Mouse (Mus musculus) adrenal gland, adult 18-20 months (tissue): ENCODE data around the gene Parva. TPM values are rescaled to one million over a fixed set of nuclear protein-coding genes. Genes with fewer than 3 reads are reported as not detected.
A peak's percentile ranks its signal among the peaks of the same experiment; 100 is the strongest.

Source experiments
- DNase-seq, 2 experiments: peaks; one replicate each; pipeline ENCODE4 v3.0.0; 2021 to 2022; ENCODE audit warnings: low spot score in 2 of 2
- total RNA-seq, 2 experiments: library from RNA; stranded (reverse); gene quantifications; 1 replicate in 1 of 2; 2 replicates in 1 of 2; pipeline ENCODE4 v1.2.3; 2021

Gene Parva
- total RNA-seq, 2 experiments from 2014 or later: 81.0 to 83.7 TPM

GRCm38 (mm10) chr7:112417598-112417997 lies 9.7 kb upstream of the Parva start:
- no peak for DNase-seq

DNA sequence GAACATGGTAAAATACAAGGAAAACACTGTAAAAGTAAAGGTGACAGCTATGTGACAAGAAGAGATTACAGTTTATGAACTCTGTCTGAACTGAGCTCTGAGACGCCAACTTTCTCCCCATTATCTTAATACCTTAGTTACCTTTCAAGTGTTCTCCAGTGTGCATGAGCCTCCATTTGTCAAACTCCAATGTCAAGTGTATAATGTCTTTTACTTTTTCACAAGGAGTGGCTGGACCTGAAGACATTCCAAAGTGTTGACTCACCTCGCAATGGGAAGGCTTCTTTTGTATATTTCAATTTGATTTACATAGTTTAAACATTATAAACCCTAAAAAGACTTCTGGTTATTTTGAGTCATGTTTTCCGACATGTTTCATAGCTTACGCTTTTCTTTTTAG lies 3.9 kb upstream of the Parva start:
- no peak for DNase-seq

GRCm38 (mm10) chr7:112426811-112427210 lies 494 bp upstream of the Parva start:
- no peak for DNase-seq

GRCm38 (mm10) chr7:112428158-112428535 lies 842 bp downstream of the Parva start:
- DNase-seq: peak; percentile 80 to 89

DNA sequence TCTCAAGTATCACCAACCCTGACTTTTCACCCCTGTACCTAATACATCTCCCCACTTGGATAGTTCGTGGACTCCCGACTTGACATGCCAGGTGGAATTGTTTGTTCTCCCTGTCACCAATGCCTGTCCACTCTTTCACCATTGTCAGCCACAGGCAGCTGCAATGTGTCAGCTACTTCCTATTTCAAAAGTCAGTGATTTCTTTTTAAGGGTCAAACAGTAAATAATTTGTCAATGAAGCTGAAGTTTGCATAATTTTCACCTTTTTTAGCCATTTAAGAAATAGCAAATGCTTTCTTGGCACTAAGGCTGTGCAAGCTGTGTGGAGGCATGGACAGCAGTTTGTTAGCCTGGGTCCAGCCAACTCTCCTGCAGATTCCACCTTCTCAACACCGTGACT lies 12.5 kb downstream of the Parva start:
- DNase-seq: no peak

DNA sequence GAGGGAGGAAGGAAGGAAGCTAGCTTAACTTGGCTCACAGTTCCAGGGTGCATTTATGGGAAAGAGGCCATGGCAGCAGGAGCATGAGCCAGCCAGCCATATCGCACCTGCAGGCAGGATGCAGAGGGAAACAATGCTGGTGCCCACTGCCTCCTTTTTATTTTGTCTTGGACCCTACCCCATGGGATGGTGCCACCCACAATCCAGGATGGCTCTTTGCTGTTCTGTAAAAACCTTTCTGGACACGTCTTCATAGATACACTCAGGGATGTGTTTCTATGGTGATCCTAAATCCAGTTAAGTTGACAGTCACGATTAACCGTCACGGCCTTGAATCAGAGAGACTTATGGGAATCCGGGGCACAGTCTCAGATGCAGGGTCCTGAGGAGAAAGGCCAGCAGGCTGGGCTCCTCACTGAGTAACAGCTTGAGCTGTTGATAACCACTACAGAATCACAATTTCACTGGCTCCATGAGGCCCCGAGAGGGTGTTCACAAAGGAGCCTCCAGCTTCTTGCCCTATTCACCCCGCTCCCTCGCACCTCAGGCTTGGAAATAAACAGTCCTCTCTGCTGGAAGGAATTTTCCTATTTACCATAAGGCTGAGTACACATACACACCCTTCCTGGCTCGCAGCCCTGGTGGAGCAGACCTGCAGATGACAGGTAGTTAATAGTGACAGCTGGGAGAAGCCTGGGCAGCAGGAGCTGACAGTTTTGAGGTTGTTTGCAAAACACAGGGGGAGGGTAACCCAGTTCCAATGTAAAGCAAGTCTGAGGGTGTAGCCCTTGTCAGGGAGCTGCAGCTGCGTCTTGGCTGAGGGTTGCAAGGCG lies 17.1 kb downstream of the Parva start:
- no peak for DNase-seq

GRCm38 (mm10) chr7:112444985-112445367 lies 17.7 kb downstream of the Parva start:
- DNase-seq: no peak

- no peak for DNase-seq
These were observed 19.2 kb downstream of the Parva start for GRCm38 (mm10) chr7:112446498-112446897.

DNA sequence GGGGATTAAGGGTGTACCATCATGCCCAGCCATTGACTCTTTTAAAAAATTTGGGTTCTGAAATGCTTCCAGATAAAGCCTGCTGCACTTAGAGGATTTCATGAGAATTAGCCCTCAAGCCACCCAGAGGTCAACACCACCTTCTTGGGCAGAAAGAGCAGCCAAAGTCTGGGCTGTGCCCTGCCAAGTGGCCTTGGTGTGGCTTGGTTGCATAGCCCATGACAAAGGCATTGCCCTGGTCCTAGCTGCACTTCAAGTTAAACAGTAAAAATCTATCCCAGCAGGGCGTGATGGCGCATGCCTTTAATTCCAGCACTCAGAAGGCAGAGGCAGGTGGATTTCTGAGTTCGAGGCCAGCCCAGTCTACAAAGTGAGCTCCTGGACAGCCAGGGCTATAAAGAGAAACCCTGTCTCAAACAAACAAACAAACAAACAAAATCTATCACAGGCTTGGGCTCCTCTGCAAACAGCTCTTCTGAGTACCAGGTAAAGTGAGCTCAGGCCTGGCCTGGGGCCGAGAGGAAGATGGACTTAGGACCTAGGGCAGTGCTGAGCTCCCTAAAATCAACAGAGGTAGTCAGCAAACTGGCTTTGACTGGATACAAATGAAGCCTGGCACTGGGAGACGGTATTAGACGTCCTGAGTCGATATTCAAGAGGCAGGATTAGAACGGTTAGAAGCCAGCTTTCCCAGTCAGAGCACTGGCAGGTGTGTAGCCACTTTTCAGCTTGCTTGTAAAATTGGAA lies 22.8 kb downstream of the Parva start:
- no peak for DNase-seq

DNA sequence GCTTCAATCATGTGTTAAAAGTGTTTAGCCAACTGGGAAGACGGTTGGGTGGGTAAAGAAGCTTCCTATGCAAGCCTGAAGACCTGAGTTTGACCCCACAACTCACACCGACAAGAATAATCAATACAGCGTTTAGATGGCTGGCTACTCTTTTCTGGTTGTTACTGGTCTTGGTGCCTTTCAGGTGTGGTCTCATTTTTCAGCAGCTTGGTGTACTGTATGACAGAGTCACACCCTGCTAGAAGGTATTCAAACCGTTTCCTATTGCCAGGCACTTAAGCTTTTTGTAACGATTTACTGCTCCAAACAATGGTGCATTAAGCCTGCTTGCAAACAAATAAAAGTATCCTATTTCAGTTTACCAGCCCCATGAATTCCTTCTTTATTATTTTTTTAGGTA lies 25.2 kb downstream of the Parva start:
- DNase-seq: no peak

GRCm38 (mm10) chr7:112453805-112454214 lies 26.5 kb downstream of the Parva start:
- peak in 1 of 2 experiments; percentile 54 for DNase-seq

DNA sequence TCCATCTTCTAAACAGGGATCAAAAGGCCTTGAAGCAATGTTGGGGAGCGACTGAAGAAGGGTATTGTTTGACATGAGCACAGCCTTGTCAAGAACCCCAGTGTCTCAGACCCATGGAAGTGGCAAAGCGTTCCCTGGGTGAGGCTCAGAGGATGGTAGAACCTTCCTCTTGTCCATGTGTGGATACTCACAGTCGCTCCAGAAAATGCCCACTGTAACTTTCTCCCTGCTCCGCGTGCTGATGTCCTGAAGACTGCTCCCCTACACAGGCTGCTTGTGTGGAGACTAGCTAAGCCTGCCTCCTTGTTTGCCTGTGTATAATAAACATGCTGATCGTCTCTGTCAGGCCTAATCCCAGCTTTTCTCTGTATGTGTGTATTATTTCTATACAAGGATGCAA lies 27.1 kb downstream of the Parva start:
- no peak for DNase-seq

DNA sequence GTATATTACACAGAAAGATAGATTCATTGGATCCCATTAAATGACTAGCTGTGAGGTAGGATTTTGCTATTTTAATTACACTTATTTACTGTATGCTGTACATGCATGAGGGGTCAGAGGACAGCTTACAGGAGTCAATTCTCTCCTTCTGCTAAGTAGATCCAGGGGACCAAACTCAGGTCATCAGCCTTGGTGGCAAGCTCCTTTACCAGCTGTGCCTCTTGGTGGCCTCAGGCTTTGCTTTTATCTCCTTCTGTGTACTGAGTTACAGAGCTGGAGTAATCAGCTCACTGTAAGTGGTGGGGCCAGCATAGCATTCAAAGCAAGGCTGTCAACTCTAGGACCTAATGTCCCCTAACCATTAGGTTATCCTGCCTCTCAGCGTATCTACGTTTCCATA lies 27.6 kb downstream of the Parva start:
- DNase-seq: no peak

DNA sequence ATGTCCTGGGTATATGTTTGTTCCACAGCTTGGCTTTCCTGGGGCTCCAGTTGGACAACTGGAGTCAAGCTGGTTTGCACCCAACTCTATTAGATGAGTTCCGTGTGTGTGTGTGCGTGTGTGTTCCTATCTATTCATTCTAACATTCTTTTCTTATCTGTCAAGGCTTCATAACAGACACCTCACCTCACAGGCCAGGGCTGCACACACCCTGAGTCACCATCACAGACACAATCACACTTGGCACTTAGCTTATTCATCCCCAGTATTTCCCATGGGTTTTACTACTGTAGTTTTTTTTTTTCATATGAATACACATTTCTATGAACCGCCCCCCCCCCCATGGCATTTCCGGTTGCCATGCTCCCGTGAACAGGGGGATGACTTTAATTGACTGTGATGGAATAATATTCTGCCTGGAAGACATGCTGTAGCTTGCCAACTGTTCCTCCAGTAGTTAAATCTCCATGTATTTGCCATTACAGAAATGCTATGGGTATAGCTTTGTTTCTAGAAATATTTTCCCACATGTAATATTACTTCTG lies 28.3 kb downstream of the Parva start:
- no peak for DNase-seq

GRCm38 (mm10) chr7:112457373-112457772 lies 30.1 kb downstream of the Parva start:
- no peak for DNase-seq

- no peak for DNase-seq
These were observed 30.6 kb downstream of the Parva start for GRCm38 (mm10) chr7:112457920-112458319.

DNA sequence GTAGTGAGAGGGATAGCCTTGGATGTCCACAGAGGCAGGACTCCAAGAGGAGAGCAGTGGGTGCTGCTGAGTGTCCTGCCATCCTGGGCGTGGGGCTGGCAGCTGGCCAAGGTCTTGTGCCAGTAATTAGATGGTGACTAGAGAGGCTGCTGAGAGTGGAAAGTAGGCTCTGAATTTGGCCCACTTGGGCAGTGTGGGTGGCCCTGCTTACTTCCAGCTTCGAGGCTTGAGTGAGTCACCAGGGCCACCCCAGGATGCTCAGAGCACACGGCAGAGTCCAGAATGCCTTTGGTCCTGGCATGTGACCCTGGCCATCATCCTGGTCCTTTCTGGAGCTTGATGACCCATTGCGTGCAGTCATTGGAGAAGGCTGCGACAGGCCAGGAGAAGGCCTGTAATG lies 31.1 kb downstream of the Parva start:
- DNase-seq: peak; percentile 45 to 62

- no peak for DNase-seq
These were observed 35.8 kb downstream of the Parva start for GRCm38 (mm10) chr7:112463074-112463473.

GRCm38 (mm10) chr7:112465920-112466319 lies 38.6 kb downstream of the Parva start:
- no peak for DNase-seq

DNA sequence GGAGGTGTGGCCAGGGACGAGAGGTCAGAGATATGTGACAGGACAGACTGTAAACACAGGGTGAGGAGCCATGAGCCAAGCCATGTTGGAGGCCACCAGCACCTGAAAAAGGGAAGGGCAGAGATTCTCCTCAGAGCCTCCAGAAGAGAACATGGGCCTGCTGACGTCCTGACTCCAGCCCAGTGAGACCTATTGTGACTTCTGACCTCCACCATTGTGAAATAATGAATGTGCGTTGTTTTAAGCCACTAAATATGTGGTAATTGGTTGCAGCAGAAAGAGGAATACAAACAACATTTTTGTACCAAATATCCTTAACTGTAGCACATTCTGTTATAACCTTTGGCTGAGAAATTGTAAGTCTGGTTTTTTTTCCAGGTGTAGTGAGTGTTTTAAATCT lies 39.5 kb downstream of the Parva start:
- no peak for DNase-seq

- no peak for DNase-seq
These were observed 40.4 kb downstream of the Parva start for GRCm38 (mm10) chr7:112467687-112468111.

DNA sequence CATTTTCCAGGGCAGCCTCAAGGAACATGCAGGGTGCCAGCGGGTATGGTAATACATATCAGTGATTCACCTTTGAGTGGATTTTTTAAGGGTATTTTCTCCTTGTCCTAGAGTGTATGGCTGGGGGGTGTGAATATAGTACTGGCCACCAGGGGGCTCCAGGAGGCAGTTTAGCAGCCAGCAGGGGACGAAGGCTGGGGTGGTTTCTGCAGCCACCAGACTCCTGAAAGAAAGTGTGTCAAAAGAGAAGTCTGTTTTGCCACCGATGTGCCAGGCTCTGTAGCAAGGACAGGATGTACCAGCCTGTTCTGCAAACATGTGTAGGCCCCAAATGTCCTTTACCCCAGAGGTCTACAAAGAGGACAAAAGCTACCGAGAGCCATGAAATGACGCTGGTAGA lies 42.5 kb downstream of the Parva start:
- DNase-seq: peak; percentile 81 to 84
